Mouse (Mus musculus) small intestine, adult 2 months (tissue): ENCODE data around the gene Rbbp8nl.

Source experiments
- CTCF ChIP-seq: fragments of 200-500 bp; IDR thresholded peaks from 2 replicates; pipeline ENCODE4 v1.5.1; 2012; ENCODE audit warnings: low read depth, mild to moderate bottlenecking, control low read depth, inconsistent platforms, low read length, moderate library complexity, mixed read lengths; ENCODE audit not compliant: insufficient replicate concordance, insufficient read length; ENCODE audit errors: extremely low read depth
- POLR2A ChIP-seq: fragments of 200-500 bp; IDR thresholded peaks from 2 replicates; pipeline ENCODE4 v1.6.1; 2012; ENCODE audit warnings: low read depth, mild to moderate bottlenecking, control low read depth, inconsistent platforms, low read length, moderate library complexity

DNA sequence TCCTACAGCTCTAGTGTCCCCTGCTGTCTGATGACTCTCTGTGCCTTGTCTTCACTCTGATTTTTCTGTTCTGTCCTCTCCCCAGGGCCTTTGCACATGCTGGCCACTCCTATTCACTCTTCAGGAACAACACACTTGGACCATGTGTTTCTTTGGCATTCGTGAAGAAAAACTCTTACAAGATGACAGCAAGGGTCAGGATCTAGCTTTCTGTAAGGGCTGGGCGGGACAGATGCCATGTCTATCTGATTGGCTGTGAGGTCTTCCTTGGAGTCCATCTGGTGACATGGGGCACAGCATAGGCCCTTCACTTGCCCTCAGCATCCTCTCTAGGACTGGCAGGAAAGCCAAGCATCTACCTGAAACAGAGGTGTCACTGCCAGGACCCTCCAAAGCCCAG is 16.3 kb upstream of the Rbbp8nl start:
- TF ChIP-seq CTCF (no peak), POLR2A (no peak)
